Mouse (Mus musculus): ENCODE measurements around the gene Sh3bp4.

The Sh3bp4 gene

GRCm38 (mm10) chr1:89130429-89130828 is 60.2 kb downstream of the Sh3bp4 start:
- DNase-seq, result no peak

- peak; percentile 12 to 26 for DNase-seq
These were observed 60.9 kb downstream of the Sh3bp4 start for GRCm38 (mm10) chr1:89131018-89131540.

- no peak for DNase-seq
These were observed 61.5 kb downstream of the Sh3bp4 start for GRCm38 (mm10) chr1:89131707-89132106.

- DNase-seq, result no peak
These were observed 63.1 kb downstream of the Sh3bp4 start for GRCm38 (mm10) chr1:89133266-89133665.

GRCm38 (mm10) chr1:89133717-89134116 is 63.5 kb downstream of the Sh3bp4 start:
- no peak for DNase-seq

GRCm38 (mm10) chr1:89136089-89136811 is 66.0 kb downstream of the Sh3bp4 start:
- DNase-seq, result no peak

- DNase-seq, result no peak
These were observed 67.0 kb downstream of the Sh3bp4 start for GRCm38 (mm10) chr1:89137086-89137816.

GRCm38 (mm10) chr1:89138316-89138715 is 68.1 kb downstream of the Sh3bp4 start:
- DNase-seq, result no peak

GRCm38 (mm10) chr1:89140113-89140512 is 69.9 kb downstream of the Sh3bp4 start:
- DNase-seq, result no peak

- no peak for DNase-seq
These were observed 80.9 kb downstream of the Sh3bp4 start for GRCm38 (mm10) chr1:89151071-89151470.

GRCm38 (mm10) chr1:89152576-89152975 is 82.4 kb downstream of the Sh3bp4 start:
- no peak for DNase-seq

- no peak for DNase-seq
These were observed 83.0 kb downstream of the Sh3bp4 start for GRCm38 (mm10) chr1:89153203-89153602.

GRCm38 (mm10) chr1:89163483-89163882 is 93.3 kb downstream of the Sh3bp4 start:
- no peak for DNase-seq

GRCm38 (mm10) chr1:89164281-89164680 is 94.1 kb downstream of the Sh3bp4 start:
- DNase-seq, result no peak

- DNase-seq, result no peak
These were observed 94.5 kb downstream of the Sh3bp4 start for GRCm38 (mm10) chr1:89164685-89165084.

GRCm38 (mm10) chr1:89166814-89167249 is 96.6 kb downstream of the Sh3bp4 start:
- DNase-seq, result no peak

- no peak for DNase-seq
These were observed 101.1 kb downstream of the Sh3bp4 start for GRCm38 (mm10) chr1:89171275-89171767.

- DNase-seq, result no peak
These were observed 104.4 kb downstream of the Sh3bp4 start for GRCm38 (mm10) chr1:89174621-89175020.

- peak in 1 of 2 experiments; percentile 20 for DNase-seq
These were observed 105.1 kb downstream of the Sh3bp4 start for GRCm38 (mm10) chr1:89175355-89175754.

- no peak for DNase-seq
These were observed 113.1 kb downstream of the Sh3bp4 start for GRCm38 (mm10) chr1:89183261-89183831.

GRCm38 (mm10) chr1:89184111-89184785 is 114.0 kb downstream of the Sh3bp4 start:
- DNase-seq, result no peak

GRCm38 (mm10) chr1:89184839-89185238 is 114.6 kb downstream of the Sh3bp4 start:
- no peak for DNase-seq

GRCm38 (mm10) chr1:89187441-89187840 is 117.2 kb downstream of the Sh3bp4 start:
- no peak for DNase-seq
